Mouse (Mus musculus) hindbrain, postnatal 0 days (tissue): ENCODE data around the gene Tecrl. TPM values are rescaled to one million over a fixed set of nuclear protein-coding genes. Genes with fewer than 3 reads are reported as not detected.

Experiments used
- ATAC-seq: fragments of 200-750 bp; cut with Nextera tagmentation; 2 replicates; pipeline ENCODE4 v1.8.0; 2017; ENCODE audit warnings: mild to moderate bottlenecking, moderate TSS enrichment, moderate library complexity
- DNase-seq: peaks from one replicate; pipeline ENCODE4 v3.0.0-alpha.2; 2015; ENCODE audit warnings: low spot score
- H3K27ac ChIP-seq: fragments of 300-500 bp; sonication (generic); 2 replicates; pipeline ENCODE4 v1.5.1; 2014; ENCODE audit warnings: mild to moderate bottlenecking
- H3K27me3 ChIP-seq: fragments of 300-500 bp; sonication (generic); 2 replicates; pipeline ENCODE4 v1.6.1; 2014; ENCODE audit warnings: low read length, mixed read lengths; ENCODE audit not compliant: insufficient read depth
- H3K36me3 ChIP-seq: fragments of 300-500 bp; sonication (generic); 2 replicates; pipeline ENCODE4 v1.6.1; 2014; ENCODE audit warnings: low read length, mixed read lengths; ENCODE audit not compliant: insufficient read depth
- H3K4me1 ChIP-seq: fragments of 300-500 bp; sonication (generic); 2 replicates; pipeline ENCODE4 v1.6.1; 2014; ENCODE audit warnings: antibody characterized with exemption, low read length, mixed read lengths; ENCODE audit not compliant: insufficient read depth
- H3K4me2 ChIP-seq: fragments of 300-500 bp; sonication (generic); 2 replicates; pipeline ENCODE4 v1.6.1; 2014; ENCODE audit warnings: low read depth, mild to moderate bottlenecking, low read length, moderate library complexity, mixed read lengths
- H3K4me3 ChIP-seq: fragments of 300-500 bp; sonication (generic); 2 replicates; pipeline ENCODE4 v1.5.1; 2014; ENCODE audit warnings: low read length
- H3K9ac ChIP-seq: fragments of 300-500 bp; sonication (generic); replicated peaks from 2 replicates; pipeline ENCODE4 v1.6.1; 2014; ENCODE audit warnings: mild to moderate bottlenecking, low read length, moderate library complexity, mixed read lengths
- H3K9me3 ChIP-seq: fragments of 300-500 bp; sonication (generic); 2 replicates; pipeline ENCODE4 v1.6.1; 2016; ENCODE audit warnings: low read length, mixed read lengths
- CTCF ChIP-seq: IDR thresholded peaks from 2 replicates; pipeline ENCODE4 v1.5.1; 2016; ENCODE audit warnings: antibody characterized with exemption, control low read depth, low read depth
- WGBS: fragments of 180-500 bp; shearing (Covaris S2); extraction: QIAGEN DNeasy Blood & Tissue Kit; methylation state at CpG from one replicate; pipeline ENCODE4 v1.1.7; 2014; 5-methylcytosine and 5-hydroxymethylcytosine counted together
- polyA plus RNA-seq: library from polyadenylated mRNA; unstranded; fragments of >200 nt; fragmentation: Nextera tagmentation; extraction: Ambion mirVana; gene quantifications from 2 replicates; pipeline ENCODE4 v1.2.1, GENCODE M21; 2015
- total RNA-seq: library from RNA; depleted of rRNA; stranded (reverse); fragments of >200 nt; gene quantifications from 2 replicates; pipeline ENCODE4 v1.2.3, GENCODE M21; 2014; rRNA removed

Gene Tecrl
- total RNA-seq: 0.42 and 0.43 TPM in 2 replicates
- polyA plus RNA-seq: 0.33 and 0.38 TPM in 2 replicates

GRCm38 (mm10) chr5:83354846-83355561 lies at the start of gene Tecrl:
Tecrl (minus strand) TSS chr5:83355195.
- DNase-seq (peak; percentile 2), ATAC-seq (no peak)
- no peak within 1 kb of the TSS for H3K27ac ChIP-seq
- H3K4me3 ChIP-seq: no peak within 1 kb of the TSS
- H3K36me3 ChIP-seq: no peaks in the 10 kb centered on the region
- H3K9ac ChIP-seq: no peak within 1 kb of the TSS
- TF ChIP-seq CTCF: no peak
- 25% methylated on average over 9 of the region's 9 CpGs for WGBS
- no peak within 1 kb of the TSS for H3K4me2 ChIP-seq
- no peaks in the 10 kb centered on the region for H3K9me3 ChIP-seq
- H3K27me3 ChIP-seq: no peaks in the 10 kb centered on the region
- H3K4me1 ChIP-seq: no peaks in the 10 kb centered on the region

GRCm38 (mm10) chr5:83385021-83385420 lies 30.0 kb upstream of the Tecrl start:
- no peaks in the 10 kb centered on the region for H3K27me3 ChIP-seq
- DNase-seq (no peak), ATAC-seq (no peak)
- no peak overlapping the region for H3K4me2 ChIP-seq
- no peak overlapping the region for H3K27ac ChIP-seq
- H3K9me3 ChIP-seq: no peaks in the 10 kb centered on the region
- H3K9ac ChIP-seq: no peak overlapping the region
- no peak overlapping the region for H3K4me3 ChIP-seq
- H3K36me3 ChIP-seq: no peaks in the 10 kb centered on the region
- TF ChIP-seq CTCF: no peak
- no peaks in the 10 kb centered on the region for H3K4me1 ChIP-seq
- 81% methylated on average over 2 of the region's 2 CpGs for WGBS

GRCm38 (mm10) chr5:83351615-83352014 lies 3.4 kb downstream of the Tecrl start:
- Histone ChIP-seq H3K36me3 (no peaks in the 10 kb centered on the region), H3K9me3 (no peaks in the 10 kb centered on the region), H3K4me3 (no peak overlapping the region), H3K27ac (no peak overlapping the region), H3K9ac (no peak overlapping the region), H3K4me2 (no peak overlapping the region), H3K27me3 (no peaks in the 10 kb centered on the region), H3K4me1 (no peaks in the 10 kb centered on the region)
- ATAC-seq (no peak), DNase-seq (peak; percentile 5)
- 40% methylated on average over 2 of the region's 2 CpGs for WGBS
- no peak for TF ChIP-seq CTCF

GRCm38 (mm10) chr5:83339144-83339543 lies 15.9 kb downstream of the Tecrl start:
- no peak overlapping the region for H3K27ac ChIP-seq
- TF ChIP-seq CTCF: no peak
- H3K4me1 ChIP-seq: no peaks in the 10 kb centered on the region
- H3K36me3 ChIP-seq: no peaks in the 10 kb centered on the region
- no peak for ATAC-seq
- H3K4me2 ChIP-seq: no peak overlapping the region
- H3K9me3 ChIP-seq: no peaks in the 10 kb centered on the region
- H3K27me3 ChIP-seq: no peaks in the 10 kb centered on the region
- H3K4me3 ChIP-seq: no peak overlapping the region
- WGBS: 87% methylated on average over 4 of the region's 4 CpGs
- no peak overlapping the region for H3K9ac ChIP-seq
- DNase-seq: no peak

- H3K9ac ChIP-seq: no peak overlapping the region
- H3K4me2 ChIP-seq: no peak overlapping the region
- TF ChIP-seq CTCF: no peak
- no peak overlapping the region for H3K4me3 ChIP-seq
- no peak overlapping the region for H3K27ac ChIP-seq
- H3K4me1 ChIP-seq: no peaks in the 10 kb centered on the region
- H3K27me3 ChIP-seq: no peaks in the 10 kb centered on the region
- no peaks in the 10 kb centered on the region for H3K36me3 ChIP-seq
- ATAC-seq (no peak), DNase-seq (no peak)
- H3K9me3 ChIP-seq: no peaks in the 10 kb centered on the region
- 69% methylated on average over 2 of the region's 2 CpGs for WGBS
Observed at GRCm38 (mm10) chr5:83267148-83267776, 87.7 kb downstream of the Tecrl start.

GRCm38 (mm10) chr5:83260059-83260458 lies 94.9 kb downstream of the Tecrl start:
- H3K9ac ChIP-seq: no peak overlapping the region
- no peak overlapping the region for H3K4me2 ChIP-seq
- no peak for ATAC-seq

GRCm38 (mm10) chr5:83254141-83254540 lies 100.9 kb downstream of the Tecrl start:
- 87% methylated on average over 2 of the region's 2 CpGs for WGBS
- DNase-seq: no peak
- Histone ChIP-seq H3K4me1 (no peaks in the 10 kb centered on the region), H3K36me3 (no peaks in the 10 kb centered on the region), H3K9ac (no peak overlapping the region), H3K9me3 (no peaks in the 10 kb centered on the region), H3K4me3 (no peak overlapping the region), H3K27ac (no peak overlapping the region), H3K4me2 (no peak overlapping the region), H3K27me3 (no peaks in the 10 kb centered on the region)
- no peak for ATAC-seq
- no peak for TF ChIP-seq CTCF

More at GRCm38 (mm10) chr5:83260059-83260458, 94.9 kb downstream of the Tecrl start:
- DNase-seq: no peak
- H3K4me1 ChIP-seq: no peaks in the 10 kb centered on the region
- H3K4me3 ChIP-seq: no peak overlapping the region
- no peaks in the 10 kb centered on the region for H3K36me3 ChIP-seq
- no peaks in the 10 kb centered on the region for H3K27me3 ChIP-seq
- no peaks in the 10 kb centered on the region for H3K9me3 ChIP-seq
- no peak overlapping the region for H3K27ac ChIP-seq
- TF ChIP-seq CTCF: no peak
